Mouse (Mus musculus) heart, embryonic 12.5 days (tissue): Measurements from ENCODE around the gene Cap2. TPM values are rescaled to one million over a fixed set of nuclear protein-coding genes. Genes with fewer than 3 reads are reported as not detected.

ENCODE experiments used
- ATAC-seq: fragments of 200-750 bp; cut with Nextera tagmentation; 2 replicates; pipeline ENCODE4 v1.8.0; 2017; ENCODE audit warnings: moderate TSS enrichment, moderate library complexity; ENCODE audit not compliant: insufficient number of reproducible peaks, low FRiP score
- H3K27ac ChIP-seq: fragments of 300-500 bp; sonication (generic); 2 replicates; pipeline ENCODE4 v1.5.1; 2016; ENCODE audit warnings: mild to moderate bottlenecking, moderate library complexity; ENCODE audit not compliant: poor library complexity, severe bottlenecking
- H3K27me3 ChIP-seq: fragments of 300-500 bp; sonication (generic); replicated peaks from 2 replicates; pipeline ENCODE4 v1.6.1; 2016; ENCODE audit warnings: mild to moderate bottlenecking, moderate library complexity
- H3K36me3 ChIP-seq: fragments of 300-500 bp; sonication (generic); 2 replicates; pipeline ENCODE4 v1.6.1; 2016; ENCODE audit warnings: mild to moderate bottlenecking, moderate library complexity
- H3K4me1 ChIP-seq: fragments of 300-500 bp; sonication (generic); replicated peaks from 2 replicates; pipeline ENCODE4 v1.6.1; 2016; ENCODE audit warnings: mild to moderate bottlenecking
- H3K4me2 ChIP-seq: fragments of 300-500 bp; sonication (generic); 2 replicates; pipeline ENCODE4 v1.6.1; 2016; ENCODE audit warnings: mild to moderate bottlenecking, moderate library complexity
- H3K4me3 ChIP-seq: fragments of 300-500 bp; sonication (generic); 2 replicates; pipeline ENCODE4 v1.5.1; 2016; ENCODE audit warnings: mild to moderate bottlenecking
- H3K9ac ChIP-seq: fragments of 300-500 bp; sonication (generic); 2 replicates; pipeline ENCODE4 v1.6.1; 2016; ENCODE audit warnings: mild to moderate bottlenecking, moderate library complexity
- H3K9me3 ChIP-seq: fragments of 300-500 bp; sonication (generic); replicated peaks from 2 replicates; pipeline ENCODE4 v1.6.1; 2016; ENCODE audit warnings: mild to moderate bottlenecking, moderate library complexity
- WGBS: fragments of 180-500 bp; shearing (Covaris S2); methylation state at CpG from one replicate; pipeline ENCODE4 v1.1.7; 2016; 5-methylcytosine and 5-hydroxymethylcytosine counted together
- polyA plus RNA-seq: library from polyadenylated mRNA; unstranded; fragments of >200 nt; fragmentation: Nextera tagmentation; extraction: Ambion mirVana; gene quantifications from 2 replicates; pipeline ENCODE4 v1.2.1, GENCODE M21; 2016

Gene Cap2
- polyA plus RNA-seq, 1 experiment from 2014 or later: 177 TPM

- WGBS: 79% methylated on average over 6 of the region's 6 CpGs
- Histone ChIP-seq H3K27me3 (no peaks in the 10 kb centered on the region), H3K4me2 (no peak overlapping the region), H3K9me3 (no peaks in the 10 kb centered on the region), H3K4me1 (peaks cover 3% of the 10 kb centered on the region; the same call in 1 of the 2 replicates), H3K27ac (no peak overlapping the region), H3K36me3 (peaks cover 47% of the 10 kb centered on the region), H3K4me3 (no peak overlapping the region), H3K9ac (no peak overlapping the region)
- ATAC-seq: no peak
Observed at GRCm38 (mm10) chr13:46629391-46629790, 127.7 kb downstream of the Cap2 start.

DNA sequence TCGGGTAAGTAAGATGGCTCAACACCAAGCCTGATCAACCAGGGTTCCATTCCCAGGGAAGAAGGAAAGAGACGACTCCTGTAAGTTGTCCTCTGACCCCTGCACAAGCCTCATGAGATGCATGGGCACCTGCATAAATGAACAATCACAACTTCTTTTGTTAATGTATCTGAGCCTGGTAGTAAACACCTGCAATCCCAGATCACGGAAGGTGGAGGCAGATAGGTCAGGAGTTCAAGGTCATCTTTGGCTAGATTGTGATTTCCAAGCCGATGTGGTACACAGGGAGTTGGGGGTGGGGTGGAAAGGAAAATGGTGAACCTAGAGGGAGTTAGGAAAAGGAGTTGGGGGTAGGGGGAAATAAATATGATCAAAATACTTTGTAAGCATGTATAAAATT, 131.1 kb downstream of the Cap2 start:
- Histone ChIP-seq H3K4me3 (no peak overlapping the region), H3K9me3 (peaks cover 9% of the 10 kb centered on the region), H3K4me2 (no peak overlapping the region), H3K4me1 (peaks cover 3% of the 10 kb centered on the region; the same call in 1 of the 2 replicates), H3K9ac (no peak overlapping the region), H3K36me3 (peaks cover 55% of the 10 kb centered on the region), H3K27me3 (no peaks in the 10 kb centered on the region), H3K27ac (no peak overlapping the region)
- no peak for ATAC-seq
- 52% methylated on average over 4 of the region's 4 CpGs for WGBS

DNA sequence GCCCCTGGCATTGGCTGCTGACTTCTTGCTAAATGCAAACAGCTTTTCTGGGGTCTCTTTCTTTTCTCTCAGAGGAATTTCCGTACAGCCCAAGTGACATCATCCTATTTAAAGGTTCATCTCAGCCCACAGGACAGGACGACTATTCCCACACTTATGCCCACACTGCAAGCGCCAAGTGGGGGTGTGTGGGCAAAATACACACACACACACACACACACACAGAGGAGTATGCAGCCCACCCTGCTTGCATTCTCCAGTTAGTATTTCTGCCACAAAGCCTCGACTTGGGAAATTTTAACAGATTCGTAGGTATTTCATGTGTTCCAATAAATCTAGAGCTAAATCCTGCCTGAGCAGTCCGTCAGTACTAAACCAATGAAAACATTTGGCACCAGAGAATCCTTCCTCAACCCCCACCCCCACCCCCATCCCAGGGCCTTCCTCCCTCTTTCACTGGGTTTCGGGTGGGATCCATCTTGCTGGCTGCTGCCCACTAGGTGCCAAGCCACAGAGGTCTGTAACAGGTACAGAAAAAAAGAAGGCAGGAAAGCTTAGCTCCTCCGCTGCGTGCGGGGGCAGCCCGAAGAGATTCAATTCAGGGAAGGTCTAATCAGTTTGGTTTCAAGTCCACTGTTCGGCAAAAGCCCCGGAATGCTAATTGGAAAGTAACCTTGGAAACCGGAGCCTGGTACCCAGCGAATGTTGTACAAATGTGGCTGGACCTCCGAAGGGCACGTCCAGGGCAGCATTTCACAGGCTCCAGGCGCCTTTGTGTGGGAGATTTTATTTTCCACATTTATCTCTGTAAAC, 131.9 kb downstream of the Cap2 start:
- Histone ChIP-seq H3K36me3 (peaks cover 57% of the 10 kb centered on the region), H3K4me3 (no peak overlapping the region), H3K9me3 (peaks cover 9% of the 10 kb centered on the region), H3K27me3 (no peaks in the 10 kb centered on the region), H3K4me1 (peaks cover 3% of the 10 kb centered on the region; the same call in 1 of the 2 replicates), H3K9ac (no peak overlapping the region), H3K27ac (no peak overlapping the region), H3K4me2 (no peak overlapping the region)
- no peak for ATAC-seq
- 68% methylated on average over 18 of the region's 18 CpGs for WGBS

- peaks cover 3% of the 10 kb centered on the region; the same call in 1 of the 2 replicates for H3K4me1 ChIP-seq
- H3K9me3 ChIP-seq: peaks cover 9% of the 10 kb centered on the region
- ATAC-seq: no peak
- 66% methylated on average over 6 of the region's 6 CpGs for WGBS
- H3K27ac ChIP-seq: no peak overlapping the region
- no peaks in the 10 kb centered on the region for H3K27me3 ChIP-seq
- H3K4me3 ChIP-seq: no peak overlapping the region
- no peak overlapping the region for H3K4me2 ChIP-seq
- H3K36me3 ChIP-seq: peaks cover 63% of the 10 kb centered on the region
- H3K9ac ChIP-seq: no peak overlapping the region
Observed at GRCm38 (mm10) chr13:46634133-46634488, 132.5 kb downstream of the Cap2 start.

GRCm38 (mm10) chr13:46640608-46641468, 139.2 kb downstream of the Cap2 start:
- H3K36me3 ChIP-seq: peaks cover 69% of the 10 kb centered on the region
- no peak overlapping the region for H3K4me2 ChIP-seq
- H3K4me1 ChIP-seq: no peaks in the 10 kb centered on the region; the same call in 1 of the 2 replicates
- H3K9ac ChIP-seq: no peak overlapping the region
- H3K27me3 ChIP-seq: no peaks in the 10 kb centered on the region
- peaks cover 13% of the 10 kb centered on the region for H3K9me3 ChIP-seq
- no peak for ATAC-seq
- no peak overlapping the region for H3K27ac ChIP-seq
- no peak overlapping the region for H3K4me3 ChIP-seq
- 86% methylated on average over 10 of the region's 10 CpGs for WGBS

DNA sequence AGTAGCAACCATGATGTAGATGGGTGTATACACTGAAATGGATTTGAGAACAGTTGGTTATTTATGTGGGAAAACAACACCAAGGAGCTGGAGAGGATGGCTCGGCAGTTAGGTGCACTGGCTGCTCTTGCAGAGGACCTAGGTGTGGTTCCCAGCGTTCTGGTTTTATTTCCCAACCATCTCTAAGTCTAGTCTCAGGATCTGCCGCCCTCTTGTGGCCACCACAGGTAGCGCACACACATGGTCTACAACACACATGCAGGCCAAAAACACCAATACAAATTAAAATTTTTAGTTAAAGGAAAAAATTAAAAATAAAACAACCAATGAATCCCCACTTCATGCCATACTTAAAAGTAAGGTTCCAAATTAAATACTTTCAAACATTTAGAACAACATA, 140.7 kb downstream of the Cap2 start:
- H3K27ac ChIP-seq: no peak overlapping the region
- no peaks in the 10 kb centered on the region; the same call in 1 of the 2 replicates for H3K4me1 ChIP-seq
- H3K4me2 ChIP-seq: no peak overlapping the region
- H3K9me3 ChIP-seq: peaks cover 6% of the 10 kb centered on the region; the same call in 1 of the 2 replicates
- no peak overlapping the region for H3K4me3 ChIP-seq
- H3K27me3 ChIP-seq: no peaks in the 10 kb centered on the region
- H3K36me3 ChIP-seq: peaks cover 63% of the 10 kb centered on the region
- 82% methylated on average over 4 of the region's 4 CpGs for WGBS
- no peak overlapping the region for H3K9ac ChIP-seq
- no peak for ATAC-seq

DNA sequence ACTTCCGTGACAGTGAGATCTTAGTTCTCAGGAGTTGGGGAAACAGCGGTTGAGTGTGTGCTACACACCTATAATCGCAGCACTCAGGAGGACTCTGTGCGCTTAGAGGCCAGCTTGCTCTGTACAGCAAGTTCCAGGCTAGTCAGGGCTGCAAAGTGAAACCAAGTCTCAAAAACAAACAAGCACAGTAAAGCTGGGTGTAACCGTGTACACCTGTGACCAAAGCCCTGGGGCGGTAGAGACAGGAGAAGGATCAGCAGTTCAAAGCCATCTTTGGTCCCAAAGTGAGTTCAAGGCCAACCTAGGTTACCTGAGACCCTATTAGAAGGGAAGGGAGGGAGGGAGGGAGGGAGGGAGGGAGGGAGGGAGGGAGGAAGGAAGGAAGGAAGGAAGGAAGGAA, 142.5 kb downstream of the Cap2 start:
- 83% methylated on average over 6 of the region's 6 CpGs for WGBS
- H3K27ac ChIP-seq: no peak overlapping the region
- no peaks in the 10 kb centered on the region; the same call in 1 of the 2 replicates for H3K4me1 ChIP-seq
- no peak overlapping the region for H3K9ac ChIP-seq
- ATAC-seq: no peak
- no peak overlapping the region for H3K4me3 ChIP-seq
- H3K27me3 ChIP-seq: no peaks in the 10 kb centered on the region
- H3K36me3 ChIP-seq: peaks cover 61% of the 10 kb centered on the region
- H3K9me3 ChIP-seq: peaks cover 6% of the 10 kb centered on the region; the same call in 1 of the 2 replicates
- no peak overlapping the region for H3K4me2 ChIP-seq

GRCm38 (mm10) chr13:46645476-46645875, 143.8 kb downstream of the Cap2 start:
- Histone ChIP-seq H3K9ac (no peak overlapping the region), H3K9me3 (peaks cover 6% of the 10 kb centered on the region; the same call in 1 of the 2 replicates), H3K27ac (no peak overlapping the region), H3K4me3 (no peak overlapping the region), H3K27me3 (no peaks in the 10 kb centered on the region), H3K4me2 (no peak overlapping the region), H3K4me1 (no peaks in the 10 kb centered on the region; the same call in 1 of the 2 replicates), H3K36me3 (peaks cover 58% of the 10 kb centered on the region)
- ATAC-seq: no peak
- WGBS: 90% methylated on average over 6 of the region's 6 CpGs

- H3K4me1 ChIP-seq: no peaks in the 10 kb centered on the region
- no peak overlapping the region for H3K9ac ChIP-seq
- peaks cover 34% of the 10 kb centered on the region for H3K36me3 ChIP-seq
- H3K27ac ChIP-seq: no peak overlapping the region
- H3K9me3 ChIP-seq: 0 out of 2 replicates have a peak, but pooled peaks cover 6% of the 10 kb centered on the region
- H3K4me2 ChIP-seq: no peak overlapping the region
- no peaks in the 10 kb centered on the region for H3K27me3 ChIP-seq
- 78% methylated on average over 7 of the region's 7 CpGs for WGBS
- H3K4me3 ChIP-seq: no peak overlapping the region
- no peak for ATAC-seq
Observed at GRCm38 (mm10) chr13:46651853-46652252, 150.2 kb downstream of the Cap2 start.

DNA sequence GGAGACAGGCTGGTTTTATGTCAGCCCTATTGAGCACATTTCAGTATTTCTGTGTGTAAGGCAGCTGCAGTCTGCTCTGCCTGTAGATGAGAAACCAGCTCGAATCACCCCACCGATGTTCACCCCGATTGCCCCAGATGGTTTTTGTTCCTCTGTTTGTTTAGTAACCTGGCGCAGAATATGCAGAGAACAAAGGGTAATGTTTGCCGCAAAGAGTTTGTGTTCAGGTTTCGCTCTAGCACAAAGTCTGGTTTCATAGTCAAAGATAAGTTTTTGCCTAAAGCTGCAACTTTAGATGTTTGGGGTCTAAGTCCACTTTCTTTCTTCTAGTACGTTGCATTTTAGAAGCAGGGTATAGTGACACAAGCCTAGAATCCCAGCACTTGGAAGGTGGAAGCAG, 151.0 kb downstream of the Cap2 start:
- no peaks in the 10 kb centered on the region for H3K4me1 ChIP-seq
- WGBS: 89% methylated on average over 7 of the region's 7 CpGs
- no peak overlapping the region for H3K9ac ChIP-seq
- 0 out of 2 replicates have a peak, but pooled peaks cover 6% of the 10 kb centered on the region for H3K9me3 ChIP-seq
- no peaks in the 10 kb centered on the region for H3K27me3 ChIP-seq
- no peak overlapping the region for H3K4me3 ChIP-seq
- no peak for ATAC-seq
- no peak overlapping the region for H3K4me2 ChIP-seq
- H3K27ac ChIP-seq: no peak overlapping the region
- peaks cover 28% of the 10 kb centered on the region for H3K36me3 ChIP-seq

GRCm38 (mm10) chr13:46653671-46654070, 152.0 kb downstream of the Cap2 start:
- WGBS: 88% methylated on average over 4 of the region's 4 CpGs
- no peak for ATAC-seq
- 0 out of 2 replicates have a peak, but pooled peaks cover 6% of the 10 kb centered on the region for H3K9me3 ChIP-seq
- H3K4me2 ChIP-seq: no peak overlapping the region
- H3K9ac ChIP-seq: no peak overlapping the region
- peaks cover 20% of the 10 kb centered on the region for H3K36me3 ChIP-seq
- H3K27ac ChIP-seq: no peak overlapping the region
- no peaks in the 10 kb centered on the region for H3K4me1 ChIP-seq
- no peaks in the 10 kb centered on the region for H3K27me3 ChIP-seq
- no peak overlapping the region for H3K4me3 ChIP-seq
